Mouse (Mus musculus) neural tube, embryonic 11.5 days (tissue): ENCODE data around the gene Slc25a5. TPM values are rescaled to one million over a fixed set of nuclear protein-coding genes. Genes with fewer than 3 reads are reported as not detected.

Source experiments
- ATAC-seq: fragments of 200-750 bp; cut with Nextera tagmentation; 2 replicates; pipeline ENCODE4 v1.8.0; 2017; ENCODE audit warnings: moderate number of reproducible peaks, mild to moderate bottlenecking, moderate TSS enrichment, moderate library complexity; ENCODE audit not compliant: insufficient read depth, low FRiP score, low TSS enrichment
- DNase-seq: peaks from one replicate; pipeline ENCODE4 v3.0.0-alpha.2; 2015; ENCODE audit warnings: low spot score
- H3K27ac ChIP-seq: fragments of 300-500 bp; sonication (generic); 2 replicates; pipeline ENCODE4 v1.5.1; 2014; ENCODE audit warnings: low read depth, mild to moderate bottlenecking, low read length
- H3K27me3 ChIP-seq: fragments of 300-500 bp; sonication (generic); 2 replicates; pipeline ENCODE4 v1.6.1; 2014; ENCODE audit warnings: mild to moderate bottlenecking, low read length, mixed read lengths; ENCODE audit not compliant: control insufficient read depth, insufficient read depth
- H3K36me3 ChIP-seq: fragments of 300-500 bp; sonication (generic); 2 replicates; pipeline ENCODE4 v1.6.1; 2014; ENCODE audit warnings: mild to moderate bottlenecking, low read length, moderate library complexity, mixed read lengths; ENCODE audit not compliant: control insufficient read depth, insufficient read depth
- H3K4me1 ChIP-seq: fragments of 300-500 bp; sonication (generic); 2 replicates; pipeline ENCODE4 v1.6.1; 2014; ENCODE audit warnings: low read length, mixed read lengths; ENCODE audit not compliant: control insufficient read depth, insufficient read depth
- H3K4me2 ChIP-seq: fragments of 300-500 bp; sonication (generic); 2 replicates; pipeline ENCODE4 v1.6.1; 2014; ENCODE audit warnings: low read depth, mild to moderate bottlenecking, moderate library complexity
- H3K4me3 ChIP-seq: fragments of 300-500 bp; sonication (generic); 2 replicates; pipeline ENCODE4 v1.5.1; 2014; ENCODE audit warnings: low read depth, low read length
- H3K9ac ChIP-seq: fragments of 300-500 bp; sonication (generic); 2 replicates; pipeline ENCODE4 v1.6.1; 2014; ENCODE audit warnings: mild to moderate bottlenecking, low read length
- H3K9me3 ChIP-seq: fragments of 300-500 bp; sonication (generic); 2 replicates; pipeline ENCODE4 v1.6.1; 2016; ENCODE audit warnings: low read length; ENCODE audit not compliant: control insufficient read depth
- WGBS: fragments of 180-500 bp; shearing (Covaris S2); extraction: QIAGEN DNeasy Blood & Tissue Kit; methylation state at CpG from one replicate; pipeline ENCODE4 v1.1.7; 2014; 5-methylcytosine and 5-hydroxymethylcytosine counted together
- polyA plus RNA-seq: library from polyadenylated mRNA; unstranded; fragments of >200 nt; fragmentation: Nextera tagmentation; extraction: Ambion mirVana; gene quantifications from 2 replicates; pipeline ENCODE4 v1.2.1, GENCODE M21; 2014

Slc25a5 gene
- polyA plus RNA-seq, 1 experiment from 2014 or later: 829 TPM

DNA sequence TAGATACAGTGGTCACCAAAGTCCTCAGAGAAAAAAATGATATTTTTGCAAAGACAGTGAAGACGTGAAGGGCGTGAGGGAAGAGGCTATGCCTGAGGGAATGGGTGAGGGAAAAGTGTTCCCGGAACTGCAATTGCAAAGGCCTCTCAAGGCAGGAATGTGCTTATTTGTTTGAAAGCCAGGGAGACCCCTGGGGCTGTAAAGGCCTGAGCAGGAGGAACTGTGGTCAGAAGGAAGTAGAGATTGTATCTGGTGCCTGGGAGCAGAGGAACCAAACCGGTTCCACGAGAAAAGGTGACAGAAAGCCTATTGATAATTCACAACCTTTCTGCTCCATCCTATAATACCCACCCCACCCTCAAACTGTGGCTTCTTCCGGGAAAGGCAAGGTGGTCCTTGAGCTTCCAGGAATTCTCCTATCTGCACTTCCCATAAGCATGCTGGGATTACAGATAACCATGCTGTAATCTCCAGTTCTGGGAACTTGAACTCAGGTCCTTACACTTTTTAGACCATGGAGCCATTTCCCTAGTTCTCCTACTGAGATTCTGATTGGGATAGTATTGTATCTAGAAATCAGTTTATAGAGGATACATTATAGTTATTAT lies 41.7 kb downstream of the Slc25a5 start:
- Histone ChIP-seq H3K36me3 (no peaks in the 10 kb centered on the region), H3K27me3 (no peaks in the 10 kb centered on the region), H3K9ac (no peak overlapping the region), H3K4me2 (no peak overlapping the region), H3K4me1 (no peaks in the 10 kb centered on the region), H3K9me3 (no peaks in the 10 kb centered on the region), H3K27ac (no peak overlapping the region), H3K4me3 (no peak overlapping the region)
- WGBS: 68% methylated on average over 6 of the region's 6 CpGs
- DNase-seq: no peak
- ATAC-seq: no peak

DNA sequence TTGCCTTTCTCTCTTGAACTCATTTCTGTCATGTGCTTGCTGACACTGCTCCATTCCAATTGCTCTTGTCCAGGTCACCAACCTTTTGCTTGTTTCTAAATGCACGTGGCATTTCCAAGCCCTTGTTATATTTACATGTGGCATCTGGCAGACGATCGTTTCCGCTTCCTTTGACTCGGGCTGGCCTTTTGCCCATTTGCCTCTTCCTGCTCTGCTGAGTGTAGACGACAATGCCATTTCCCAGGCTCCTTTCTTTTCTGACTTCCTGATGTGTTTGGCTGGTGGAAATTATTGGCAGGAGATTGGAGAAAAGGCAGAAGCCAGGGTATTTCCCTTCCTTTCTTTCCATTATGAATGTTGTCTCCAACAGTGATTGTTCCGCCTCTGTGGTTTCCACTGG lies 43.9 kb downstream of the Slc25a5 start:
- Histone ChIP-seq H3K27ac (no peak overlapping the region), H3K4me1 (no peaks in the 10 kb centered on the region), H3K4me2 (no peak overlapping the region), H3K27me3 (no peaks in the 10 kb centered on the region), H3K9me3 (no peaks in the 10 kb centered on the region), H3K9ac (no peak overlapping the region), H3K4me3 (no peak overlapping the region), H3K36me3 (no peaks in the 10 kb centered on the region)
- DNase-seq (no peak), ATAC-seq (no peak)
- 81% methylated on average over 7 of the region's 7 CpGs for WGBS

- Histone ChIP-seq H3K9me3 (no peaks in the 10 kb centered on the region), H3K4me1 (no peaks in the 10 kb centered on the region), H3K9ac (no peak overlapping the region), H3K4me3 (no peak overlapping the region), H3K36me3 (no peaks in the 10 kb centered on the region), H3K27ac (no peak overlapping the region), H3K4me2 (no peak overlapping the region), H3K27me3 (no peaks in the 10 kb centered on the region)
- ATAC-seq: no peak
- WGBS: 92% methylated on average over 6 of the region's 6 CpGs
- no peak for DNase-seq
Observed at GRCm38 (mm10) chrX:36841698-36842097, 46.2 kb downstream of the Slc25a5 start.

GRCm38 (mm10) chrX:36843346-36843990 lies 48.0 kb downstream of the Slc25a5 start:
- Histone ChIP-seq H3K4me1 (no peaks in the 10 kb centered on the region), H3K27me3 (no peaks in the 10 kb centered on the region), H3K4me3 (no peak overlapping the region), H3K36me3 (no peaks in the 10 kb centered on the region), H3K9ac (no peak overlapping the region), H3K9me3 (no peaks in the 10 kb centered on the region), H3K4me2 (no peak overlapping the region), H3K27ac (no peak overlapping the region)
- 77% methylated on average over 4 of the region's 4 CpGs for WGBS
- ATAC-seq (no peak), DNase-seq (no peak)

- WGBS: 93% methylated on average over 1 of the region's 1 CpGs
Observed at GRCm38 (mm10) chrX:36847152-36847551, 51.7 kb downstream of the Slc25a5 start.

More at GRCm38 (mm10) chrX:36847152-36847551, 51.7 kb downstream of the Slc25a5 start:
- Histone ChIP-seq H3K4me3 (no peak overlapping the region), H3K27ac (no peak overlapping the region), H3K9me3 (no peaks in the 10 kb centered on the region), H3K36me3 (no peaks in the 10 kb centered on the region), H3K4me2 (no peak overlapping the region), H3K4me1 (no peaks in the 10 kb centered on the region), H3K9ac (no peak overlapping the region), H3K27me3 (no peaks in the 10 kb centered on the region)
- no peak for DNase-seq
- ATAC-seq: no peak

Other genes with a start within 250 kb of the Slc25a5 start
- 370 and 372 TPM in 2 replicates for gene Pgrmc1, start 197.4 kb upstream of the Slc25a5 start, polyA plus RNA-seq
- gene Akap17b, start 150.3 kb upstream of the Slc25a5 start, polyA plus RNA-seq: 4.0 and 4.3 TPM in 2 replicates
- 0.78 and 1.4 TPM in 2 replicates for gene Slc25a43, start 52.0 kb upstream of the Slc25a5 start, polyA plus RNA-seq
- 128 and 138 TPM in 2 replicates for gene Ube2a, start 78.2 kb downstream of the Slc25a5 start, polyA plus RNA-seq
- gene C330007P06Rik, start 78.5 kb downstream of the Slc25a5 start, polyA plus RNA-seq: 37.4 and 39.3 TPM in 2 replicates
- 7.1 and 7.8 TPM in 2 replicates for gene Nkrf, start 107.2 kb downstream of the Slc25a5 start, polyA plus RNA-seq
- 59.3 and 65.5 TPM in 2 replicates for gene Sept6, start 196.1 kb downstream of the Slc25a5 start, polyA plus RNA-seq